Mouse (Mus musculus) erythroid progenitor cell, adult 5-6 weeks (primary cell): ENCODE measurements around the gene Gucy2g. TPM values are rescaled to one million over a fixed set of nuclear protein-coding genes. Genes with fewer than 3 reads are reported as not detected.

Source experiments
- ATAC-seq: replicated peaks from 2 replicates; pipeline ENCODE4 v1.8.0; 2016; ENCODE audit warnings: moderate number of reproducible peaks, mild to moderate bottlenecking, moderate TSS enrichment, inconsistent platforms; ENCODE audit not compliant: poor library complexity, low FRiP score, severe bottlenecking
- total RNA-seq, 2 experiments: library from RNA; stranded (forward) in 1 of 2; stranded (reverse) in 1 of 2; fragments of 150-400 nt in 1 of 2; fragments of 186-747, 209-891 nt in 1 of 2; gene quantifications; 2 replicates each; pipeline versions ENCODE4 v1.2.3 to v1.2.4; 2015 to 2017; ENCODE audit warnings: low replicate concordance in 2 of 2

Gucy2g gene
- total RNA-seq (2015; ENCODE audit: low replicate concordance) (not detected in 2 replicates), total RNA-seq (2017; ENCODE audit: low replicate concordance) (not detected in 2 replicates)

- ATAC-seq = no peak
Observed at GRCm38 (mm10) chr19:55241186-55241645, at the start of gene Gucy2g. Gene Gucy2g, minus strand, starts transcription at chr19:55241236.

- ATAC-seq = no peak
Observed at GRCm38 (mm10) chr19:55288974-55289373, 47.9 kb upstream of the Gucy2g start.

GRCm38 (mm10) chr19:55286034-55286433 is 45.0 kb upstream of the Gucy2g start:
- no peak for ATAC-seq

GRCm38 (mm10) chr19:55284093-55284492 is 43.1 kb upstream of the Gucy2g start:
- ATAC-seq = peak; percentile 98

- no peak for ATAC-seq
Observed at GRCm38 (mm10) chr19:55276770-55277169, 35.7 kb upstream of the Gucy2g start.

GRCm38 (mm10) chr19:55276100-55276499 is 35.1 kb upstream of the Gucy2g start:
- ATAC-seq = no peak

- ATAC-seq = peak; percentile 77
Observed at GRCm38 (mm10) chr19:55273340-55273739, 32.3 kb upstream of the Gucy2g start.

- ATAC-seq = no peak
Observed at GRCm38 (mm10) chr19:55271448-55271847, 30.4 kb upstream of the Gucy2g start.

- ATAC-seq = no peak
Observed at GRCm38 (mm10) chr19:55269051-55269450, 28.0 kb upstream of the Gucy2g start.

- no peak for ATAC-seq
Observed at GRCm38 (mm10) chr19:55268150-55268549, 27.1 kb upstream of the Gucy2g start.

- ATAC-seq = no peak
Observed at GRCm38 (mm10) chr19:55266786-55267185, 25.8 kb upstream of the Gucy2g start.

GRCm38 (mm10) chr19:55265269-55265668 is 24.2 kb upstream of the Gucy2g start:
- ATAC-seq = no peak

GRCm38 (mm10) chr19:55260389-55261184 is 19.6 kb upstream of the Gucy2g start:
- no peak for ATAC-seq

GRCm38 (mm10) chr19:55258514-55258913 is 17.5 kb upstream of the Gucy2g start:
- no peak for ATAC-seq

GRCm38 (mm10) chr19:55257656-55258375 is 16.8 kb upstream of the Gucy2g start:
- no peak for ATAC-seq

GRCm38 (mm10) chr19:55256156-55256555 is 15.1 kb upstream of the Gucy2g start:
- ATAC-seq = no peak

- no peak for ATAC-seq
Observed at GRCm38 (mm10) chr19:55254513-55255016, 13.5 kb upstream of the Gucy2g start.

GRCm38 (mm10) chr19:55253570-55254441 is 12.8 kb upstream of the Gucy2g start:
- ATAC-seq = peak; percentile 76

- peak; percentile 45 for ATAC-seq
Observed at GRCm38 (mm10) chr19:55253239-55253569, 12.2 kb upstream of the Gucy2g start.
